Mouse (Mus musculus) midbrain, embryonic 16.5 days (tissue): ENCODE measurements around the gene Chgb. TPM values are rescaled to one million over a fixed set of nuclear protein-coding genes. Genes with fewer than 3 reads are reported as not detected.

Source experiments
- ATAC-seq: fragments of 200-750 bp; cut with Nextera tagmentation; 2 replicates; pipeline ENCODE4 v1.8.0; 2017; ENCODE audit warnings: moderate TSS enrichment
- H3K27ac ChIP-seq: fragments of 300-500 bp; sonication (generic); 2 replicates; pipeline ENCODE4 v1.5.1; 2014; ENCODE audit warnings: mild to moderate bottlenecking, low read length, mixed read lengths
- H3K27me3 ChIP-seq: fragments of 300-500 bp; sonication (generic); 2 replicates; pipeline ENCODE4 v1.6.1; 2014; ENCODE audit warnings: low read depth, low read length, mixed read lengths; ENCODE audit not compliant: control insufficient read depth, insufficient read depth
- H3K36me3 ChIP-seq: fragments of 300-500 bp; sonication (generic); 2 replicates; pipeline ENCODE4 v1.6.1; 2014; ENCODE audit warnings: mild to moderate bottlenecking, low read length, moderate library complexity, mixed read lengths; ENCODE audit not compliant: control insufficient read depth, insufficient read depth
- H3K4me1 ChIP-seq: fragments of 300-500 bp; sonication (generic); 2 replicates; pipeline ENCODE4 v1.6.1; 2014; ENCODE audit warnings: mild to moderate bottlenecking, low read length, mixed read lengths; ENCODE audit not compliant: control insufficient read depth, insufficient read depth
- H3K4me2 ChIP-seq: fragments of 300-500 bp; sonication (generic); 2 replicates; pipeline ENCODE4 v1.6.1; 2014; ENCODE audit warnings: mild to moderate bottlenecking, low read length, mixed read lengths
- H3K4me3 ChIP-seq: fragments of 300-500 bp; sonication (generic); 2 replicates; pipeline ENCODE4 v1.5.1; 2014; ENCODE audit warnings: low read depth, mild to moderate bottlenecking, low read length, moderate library complexity, mixed read lengths
- H3K9ac ChIP-seq: fragments of 300-500 bp; sonication (generic); 2 replicates; pipeline ENCODE4 v1.6.1; 2014; ENCODE audit warnings: low read depth, low read length, mixed read lengths
- H3K9me3 ChIP-seq: fragments of 300-500 bp; sonication (generic); replicated peaks from 2 replicates; pipeline ENCODE4 v1.6.1; 2014; ENCODE audit warnings: mild to moderate bottlenecking, low read length, mixed read lengths; ENCODE audit not compliant: control insufficient read depth, poor library complexity, severe bottlenecking
- WGBS: fragments of 180-500 bp; shearing (Covaris S2); extraction: QIAGEN DNeasy Blood & Tissue Kit; methylation state at CpG from one replicate; pipeline ENCODE4 v1.1.7; 2014; 5-methylcytosine and 5-hydroxymethylcytosine counted together
- polyA plus RNA-seq: library from polyadenylated mRNA; unstranded; fragments of >200 nt; fragmentation: Nextera tagmentation; extraction: Ambion mirVana; gene quantifications from 2 replicates; pipeline ENCODE4 v1.2.1, GENCODE M21; 2015

The Chgb gene
- polyA plus RNA-seq: 106 and 110 TPM in 2 replicates

DNA sequence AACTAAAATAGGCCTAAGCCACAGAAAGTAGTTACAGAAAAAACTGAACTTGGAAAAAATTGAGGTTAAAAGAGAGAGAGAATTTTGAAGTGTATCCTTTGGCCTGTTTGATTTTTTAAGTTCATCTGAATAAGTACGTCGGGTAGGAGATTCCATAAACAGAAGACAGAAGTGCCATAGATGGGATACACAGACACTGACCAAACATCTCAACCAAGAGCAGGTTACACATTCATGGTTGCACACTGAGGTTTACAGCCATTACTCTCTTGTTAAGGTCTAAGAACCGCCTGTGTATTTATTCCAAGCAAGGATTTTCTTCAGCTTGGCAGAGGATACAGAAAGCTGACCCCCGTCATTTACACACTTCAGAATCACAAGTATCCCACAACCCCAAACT is at the start of gene Chgb:
TSS of gene Chgb (plus strand) at position 301 of the 400 bp plus-strand sequence.
- peak within 1 kb of the TSS; percentile 97 for H3K27ac ChIP-seq
- peak within 1 kb of the TSS; percentile 81 for H3K4me3 ChIP-seq
- H3K9me3 ChIP-seq: no peaks in the 10 kb centered on the region
- H3K9ac ChIP-seq: peak within 1 kb of the TSS; percentile 95
- H3K4me1 ChIP-seq: peaks cover 12% of the 10 kb centered on the region
- H3K4me2 ChIP-seq: peak within 1 kb of the TSS; percentile 69
- no peaks in the 10 kb centered on the region for H3K36me3 ChIP-seq
- 5% methylated on average over 4 of the region's 4 CpGs for WGBS
- no peaks in the 10 kb centered on the region for H3K27me3 ChIP-seq
- ATAC-seq: no peak

GRCm38 (mm10) chr2:132732940-132733339 is 48.1 kb upstream of the Chgb start:
- Histone ChIP-seq H3K27me3 (no peaks in the 10 kb centered on the region), H3K27ac (no peak overlapping the region), H3K9me3 (no peaks in the 10 kb centered on the region), H3K4me2 (no peak overlapping the region), H3K4me3 (no peak overlapping the region), H3K4me1 (no peaks in the 10 kb centered on the region), H3K9ac (no peak overlapping the region), H3K36me3 (no peaks in the 10 kb centered on the region)
- ATAC-seq: no peak
- 87% methylated on average over 5 of the region's 5 CpGs for WGBS

GRCm38 (mm10) chr2:132733603-132734573 is 47.2 kb upstream of the Chgb start:
- Histone ChIP-seq H3K36me3 (no peaks in the 10 kb centered on the region), H3K9ac (no peak overlapping the region), H3K27ac (no peak overlapping the region), H3K4me3 (no peak overlapping the region), H3K27me3 (no peaks in the 10 kb centered on the region), H3K4me1 (no peaks in the 10 kb centered on the region), H3K9me3 (no peaks in the 10 kb centered on the region), H3K4me2 (no peak overlapping the region)
- 94% methylated on average over 10 of the region's 10 CpGs for WGBS
- ATAC-seq: no peak

GRCm38 (mm10) chr2:132738816-132739432 is 42.2 kb upstream of the Chgb start:
- Histone ChIP-seq H3K4me3 (no peak overlapping the region), H3K36me3 (no peaks in the 10 kb centered on the region), H3K4me1 (no peaks in the 10 kb centered on the region), H3K9me3 (no peaks in the 10 kb centered on the region), H3K27me3 (no peaks in the 10 kb centered on the region), H3K9ac (no peak overlapping the region), H3K4me2 (no peak overlapping the region), H3K27ac (no peak overlapping the region)
- WGBS: 65% methylated on average over 2 of the region's 2 CpGs
- ATAC-seq: no peak

GRCm38 (mm10) chr2:132741862-132742347 is 39.2 kb upstream of the Chgb start:
- H3K9ac ChIP-seq: no peak overlapping the region
- no peaks in the 10 kb centered on the region for H3K9me3 ChIP-seq
- no peak overlapping the region for H3K27ac ChIP-seq
- H3K4me3 ChIP-seq: no peak overlapping the region
- H3K36me3 ChIP-seq: no peaks in the 10 kb centered on the region
- H3K4me1 ChIP-seq: no peaks in the 10 kb centered on the region
- H3K4me2 ChIP-seq: no peak overlapping the region
- 40% methylated on average over 8 of the region's 8 CpGs for WGBS
- ATAC-seq: no peak
- no peaks in the 10 kb centered on the region for H3K27me3 ChIP-seq

- ATAC-seq: no peak
- Histone ChIP-seq H3K36me3 (no peaks in the 10 kb centered on the region), H3K27me3 (no peaks in the 10 kb centered on the region), H3K9ac (no peak overlapping the region), H3K4me3 (no peak overlapping the region), H3K4me1 (no peaks in the 10 kb centered on the region), H3K9me3 (no peaks in the 10 kb centered on the region), H3K27ac (no peak overlapping the region), H3K4me2 (no peak overlapping the region)
- 90% methylated on average over 5 of the region's 5 CpGs for WGBS
Measured at GRCm38 (mm10) chr2:132744866-132745265, 36.2 kb upstream of the Chgb start.

DNA sequence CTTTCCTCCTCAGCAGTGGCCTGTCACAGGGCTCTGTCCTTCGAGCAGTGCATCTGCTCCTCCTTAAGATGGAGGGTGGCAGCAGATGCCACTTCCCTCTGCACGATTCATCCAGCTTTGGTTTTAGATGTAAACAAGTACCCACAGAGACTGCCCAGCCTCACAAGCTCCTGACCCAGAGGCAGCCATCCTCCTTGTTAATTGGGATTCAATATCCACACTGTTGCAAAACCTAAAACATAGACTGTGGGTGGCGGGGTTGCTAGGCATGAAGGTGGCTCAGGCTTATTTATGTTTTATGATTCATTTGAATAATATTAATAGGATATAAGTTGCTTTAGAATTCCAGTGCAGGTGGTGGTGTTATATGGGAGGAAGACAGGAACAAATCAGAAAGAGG is 35.0 kb upstream of the Chgb start:
- Histone ChIP-seq H3K4me1 (no peaks in the 10 kb centered on the region; the same call in 1 of the 2 replicates), H3K9ac (no peak overlapping the region), H3K27ac (no peak overlapping the region), H3K4me3 (no peak overlapping the region), H3K27me3 (no peaks in the 10 kb centered on the region), H3K4me2 (no peak overlapping the region), H3K9me3 (no peaks in the 10 kb centered on the region), H3K36me3 (peaks cover 2% of the 10 kb centered on the region; the same call in 1 of the 2 replicates)
- 86% methylated on average over 3 of the region's 3 CpGs for WGBS
- no peak for ATAC-seq

DNA sequence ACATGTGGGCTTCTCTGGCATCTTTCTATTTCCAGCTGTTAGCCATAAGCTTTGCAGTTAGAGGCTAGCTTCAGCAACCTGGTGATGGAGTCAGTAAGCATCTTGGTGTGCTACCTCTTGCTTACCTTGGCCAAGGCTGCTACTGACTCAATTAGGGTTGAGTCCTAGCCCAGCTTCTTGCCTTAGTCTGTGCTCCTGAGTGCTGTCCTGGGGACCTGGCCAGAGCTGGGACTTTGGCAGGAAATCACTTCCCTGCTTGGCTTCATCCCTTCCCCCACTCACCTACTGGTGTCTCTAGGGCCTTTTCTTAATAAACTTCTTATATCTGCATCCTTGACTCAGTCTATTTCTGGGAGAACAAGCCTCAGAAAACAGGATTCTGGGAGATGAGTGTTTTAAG is 30.4 kb upstream of the Chgb start:
- H3K4me3 ChIP-seq: no peak overlapping the region
- H3K27ac ChIP-seq: no peak overlapping the region
- H3K4me1 ChIP-seq: no peaks in the 10 kb centered on the region; the same call in 1 of the 2 replicates
- no peaks in the 10 kb centered on the region for H3K9me3 ChIP-seq
- no peak for ATAC-seq
- H3K36me3 ChIP-seq: peaks cover 2% of the 10 kb centered on the region; the same call in 1 of the 2 replicates
- H3K27me3 ChIP-seq: no peaks in the 10 kb centered on the region
- no peak overlapping the region for H3K4me2 ChIP-seq
- H3K9ac ChIP-seq: no peak overlapping the region
